Mouse (Mus musculus) central nervous system, embryonic 14 days (tissue): ENCODE results near the gene Nme4. TPM values are rescaled to one million over a fixed set of nuclear protein-coding genes. Genes with fewer than 3 reads are reported as not detected.

Source experiments
- polyA plus RNA-seq: library from polyadenylated mRNA; depleted of rRNA; stranded (reverse); fragments of >200 nt; gene quantifications from 2 replicates; pipeline ENCODE4 v1.2.3, GENCODE M21; 2012; rRNA removed

Nme4 gene
- polyA plus RNA-seq = 55.0 and 61.3 TPM in 2 replicates

DNA sequence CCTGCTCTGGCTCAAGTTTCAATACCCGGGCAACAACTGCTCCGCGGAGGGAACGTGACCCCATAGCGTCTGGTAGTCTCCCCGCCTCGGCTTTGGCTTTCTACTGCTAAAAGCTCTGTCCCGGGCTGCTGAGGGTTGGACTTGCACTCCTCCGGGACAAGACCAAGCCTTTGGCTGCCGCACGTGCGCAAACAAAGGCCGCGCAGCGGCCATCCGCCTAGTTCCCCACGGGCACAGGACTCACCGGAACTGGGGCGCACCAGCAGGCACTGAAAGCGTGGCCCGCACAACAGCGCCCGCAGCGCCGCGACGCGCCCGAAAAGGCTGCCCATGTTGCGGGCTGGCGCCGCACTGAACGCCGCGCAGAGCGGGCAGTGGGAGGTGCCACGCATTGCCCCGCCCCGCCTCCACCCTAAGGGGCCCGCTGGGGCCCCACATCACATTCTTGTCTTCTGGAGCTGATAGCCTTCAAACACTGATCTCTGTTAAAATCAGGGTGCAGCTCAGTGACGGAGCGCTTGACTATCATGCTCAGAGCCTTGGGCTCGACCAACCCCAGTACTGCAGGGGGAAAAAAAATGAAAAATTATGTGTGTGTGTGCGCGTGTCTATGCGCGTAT is at the start of gene Nme4:
TSS of gene Nme4 (minus strand) at position 482 of the 620 bp plus-strand sequence.

DNA sequence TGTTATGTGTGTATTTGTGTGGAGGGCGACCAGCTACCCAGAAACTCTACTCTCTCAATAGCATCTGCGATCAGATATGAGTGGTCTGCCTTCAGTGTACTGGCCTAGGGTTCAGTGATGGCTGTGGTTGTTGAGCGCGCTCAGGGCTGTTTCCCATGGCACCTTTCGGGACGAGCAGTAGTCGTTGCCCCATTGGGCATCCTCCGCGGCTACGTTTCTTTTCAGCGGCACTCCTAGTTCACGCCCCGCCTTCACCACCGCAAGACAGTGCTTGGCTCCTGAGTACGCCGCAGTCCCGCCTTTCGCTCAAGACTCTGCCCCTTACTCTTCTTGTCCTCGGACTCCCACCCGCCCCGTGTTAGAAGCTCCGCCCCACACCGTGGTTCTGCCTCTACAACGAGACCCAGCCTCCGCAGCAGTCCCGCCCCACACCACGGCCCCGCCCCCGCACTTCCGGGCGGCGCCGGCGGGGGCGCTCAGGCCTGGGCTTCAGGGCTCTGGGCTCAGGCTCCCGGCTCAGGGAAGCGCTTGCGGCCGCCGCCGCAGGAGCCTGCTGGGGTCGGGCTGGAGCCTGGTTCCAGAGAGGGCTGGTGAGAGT is 42.9 kb upstream of the Nme4 start, which contains the start of gene Axin1:
TSS of gene Axin1 (plus strand) at position 450 of the 598 bp plus-strand sequence.

DNA sequence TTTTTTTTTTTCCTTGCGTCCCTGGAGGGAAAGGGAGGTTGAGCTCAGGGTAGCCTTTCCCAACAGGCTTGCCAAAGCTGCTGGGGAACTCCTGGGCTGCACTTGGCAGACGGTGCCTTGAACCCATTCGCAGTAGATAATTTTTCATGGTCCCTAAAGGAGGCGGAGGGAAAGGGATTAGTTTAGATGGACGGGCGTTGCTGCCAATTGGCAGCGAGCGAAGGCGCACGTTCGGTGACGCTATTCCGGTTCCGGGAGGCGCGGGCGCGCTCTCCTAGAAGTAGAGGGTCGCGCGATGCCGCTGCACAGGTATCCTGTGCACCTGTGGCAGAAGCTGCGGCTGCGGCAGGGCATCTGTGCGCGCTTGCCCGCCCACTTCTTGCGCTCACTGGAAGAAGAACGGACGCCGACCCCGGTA is 27.9 kb upstream of the Nme4 start, which contains the start of gene Mrpl28:
TSS of gene Mrpl28 (plus strand) at position 234 of the 418 bp plus-strand sequence.

GRCm38 (mm10) chr17:26113181-26113948 is 18.0 kb upstream of the Nme4 start, which contains the start of gene Tmem8:
Gene Tmem8, plus strand, starts transcription at chr17:26113299.

DNA sequence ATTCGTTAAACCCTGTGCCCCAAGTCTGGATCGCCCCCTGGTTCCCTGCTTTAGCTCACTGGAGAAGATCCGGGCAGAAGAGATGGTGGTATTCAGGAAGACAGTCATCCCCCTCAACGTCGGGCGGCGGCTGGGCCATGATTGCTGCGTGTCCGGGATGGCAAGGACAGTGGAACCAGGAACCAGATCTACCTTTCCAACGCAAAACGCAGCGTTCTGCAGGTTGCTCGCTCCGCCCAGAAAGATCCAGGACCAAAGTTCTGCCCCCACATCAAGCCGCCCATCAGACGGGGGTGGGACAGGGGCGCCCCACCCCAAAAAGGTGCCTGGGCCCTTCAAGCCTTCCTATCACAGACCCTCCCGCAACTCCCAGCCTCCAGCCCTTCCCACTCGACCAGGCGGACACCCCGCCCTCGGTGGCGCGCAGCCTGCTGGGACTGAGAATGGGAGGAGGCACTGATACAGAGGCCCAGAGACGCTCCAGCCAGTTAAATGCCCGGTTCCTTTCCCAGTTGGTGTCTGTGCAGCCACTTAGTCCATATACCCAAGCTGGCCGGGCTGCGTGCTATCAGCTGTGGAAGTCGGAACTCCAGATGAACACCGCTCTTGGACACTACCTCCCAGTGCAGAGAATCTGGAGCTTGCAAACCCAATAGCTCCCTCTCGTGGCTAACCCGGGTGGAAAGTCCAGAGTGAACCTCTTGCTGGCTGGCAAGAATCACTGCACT is 5.3 kb downstream of the Nme4 start, which contains the start of gene Decr2:
TSS of gene Decr2 (minus strand) at position 433 of the 728 bp plus-strand sequence.

GRCm38 (mm10) chr17:26068831-26069739 is 26.3 kb downstream of the Nme4 start, which contains the start of gene Rab11fip3:
Gene Rab11fip3, minus strand, starts transcription at chr17:26069555.

Other genes starting within 250 kb of the Nme4 start
- 57.9 and 59.3 TPM in 2 replicates for gene Wdr90, start 234.1 kb downstream of the Nme4 start, polyA plus RNA-seq
- gene Mcrip2, start 226.8 kb downstream of the Nme4 start, polyA plus RNA-seq = 10.1 and 10.9 TPM in 2 replicates
- gene Mettl26, start 220.5 kb downstream of the Nme4 start, polyA plus RNA-seq = 71.8 and 76.2 TPM in 2 replicates
- 0.86 and 1.0 TPM in 2 replicates for gene Wfikkn1, start 214.7 kb downstream of the Nme4 start, polyA plus RNA-seq
- 70.6 and 80.8 TPM in 2 replicates for gene Rab40c, start 175.9 kb downstream of the Nme4 start, polyA plus RNA-seq
- gene Pigq, start 150.7 kb downstream of the Nme4 start, polyA plus RNA-seq = 95.7 and 101 TPM in 2 replicates
- gene Nhlrc4, start 150.6 kb downstream of the Nme4 start, polyA plus RNA-seq = 0.11 and 0.34 TPM in 2 replicates
- gene A930017K11Rik, start 143.0 kb downstream of the Nme4 start, polyA plus RNA-seq = 0.41 and 0.68 TPM in 2 replicates
- gene Capn15, start 109.8 kb downstream of the Nme4 start, polyA plus RNA-seq = 43.8 and 45.6 TPM in 2 replicates
- gene Rab11fip3, start 26.0 kb downstream of the Nme4 start, polyA plus RNA-seq = 64.6 and 66.8 TPM in 2 replicates
- gene Decr2, start 5.3 kb downstream of the Nme4 start, polyA plus RNA-seq = 24.3 and 26.7 TPM in 2 replicates
- gene Tmem8, start 17.7 kb upstream of the Nme4 start, polyA plus RNA-seq = 10.1 and 10.5 TPM in 2 replicates
- gene Mrpl28, start 27.9 kb upstream of the Nme4 start, polyA plus RNA-seq = 104 and 109 TPM in 2 replicates
- 32.0 and 32.3 TPM in 2 replicates for gene Axin1, start 43.1 kb upstream of the Nme4 start, polyA plus RNA-seq
- gene Pdia2, start 103.5 kb upstream of the Nme4 start, polyA plus RNA-seq = 0.05 and 0.09 TPM in 2 replicates
- 9.7 and 15.0 TPM in 2 replicates for gene Rgs11, start 107.3 kb upstream of the Nme4 start, polyA plus RNA-seq
- 29.0 and 41.3 TPM in 2 replicates for gene Arhgdig, start 112.2 kb upstream of the Nme4 start, polyA plus RNA-seq
- 23.6 and 29.9 TPM in 2 replicates for gene Fam234a, start 148.6 kb upstream of the Nme4 start, polyA plus RNA-seq
- gene Luc7l, start 157.3 kb upstream of the Nme4 start, polyA plus RNA-seq = 117 and 119 TPM in 2 replicates